Mouse (Mus musculus) gastrocnemius, postnatal 36 days (tissue): Measurements from ENCODE around the gene Anapc5. TPM values are rescaled to one million over a fixed set of nuclear protein-coding genes. Genes with fewer than 3 reads are reported as not detected.

Source experiments
- DNase-seq, 2 experiments: peaks; one replicate each; pipeline ENCODE4 v3.0.0; 2022
- intact Hi-C: fragments of 180-260 bp; cut with DNase I; formaldehyde crosslinking; loops from one replicate; pipeline ENCODE4 v1.15.1; 2025
- total RNA-seq, 2 experiments: library from RNA; stranded (reverse); gene quantifications; 2 replicates each; pipeline ENCODE4 v1.2.3; 2021

Gene Anapc5
- total RNA-seq, 2 experiments from 2014 or later, result 289 to 361 TPM

GRCm38 (mm10) chr5:122773756-122774155 lies 47.4 kb downstream of the Anapc5 start:
- intact Hi-C loops, result no loop called here
- no peak for DNase-seq

GRCm38 (mm10) chr5:122771428-122771827 lies 49.7 kb downstream of the Anapc5 start:
- intact Hi-C loops, result no loop called here
- no peak for DNase-seq

- intact Hi-C loops, result no loop called here
- DNase-seq, result peak; percentile 72 to 78
Observed at GRCm38 (mm10) chr5:122770806-122771261, 50.3 kb downstream of the Anapc5 start.

GRCm38 (mm10) chr5:122770304-122770703 lies 50.8 kb downstream of the Anapc5 start:
- intact Hi-C loops, result no loop called here
- DNase-seq, result peak; percentile 34 to 50

- intact Hi-C loops, result loop anchor here (2.0 kb wide), 1 partner anchor 20 kb away; no protein-coding TSS in a partner anchor
- DNase-seq, result no peak
Observed at GRCm38 (mm10) chr5:122769101-122769568, 52.0 kb downstream of the Anapc5 start.

GRCm38 (mm10) chr5:122767283-122767682 lies 53.9 kb downstream of the Anapc5 start:
- DNase-seq, result no peak
- intact Hi-C loops, result no loop called here

GRCm38 (mm10) chr5:122764032-122764464 lies 57.1 kb downstream of the Anapc5 start:
- DNase-seq, result no peak
- intact Hi-C loops, result no loop called here

- DNase-seq, result no peak
- intact Hi-C loops, result no loop called here
Observed at GRCm38 (mm10) chr5:122763271-122764031, 57.7 kb downstream of the Anapc5 start.

- peak; percentile 55 to 56 for DNase-seq
- intact Hi-C loops, result no loop called here
Observed at GRCm38 (mm10) chr5:122756680-122757079, 64.5 kb downstream of the Anapc5 start.

- intact Hi-C loops, result no loop called here
- no peak for DNase-seq
Observed at GRCm38 (mm10) chr5:122756144-122756543, 65.0 kb downstream of the Anapc5 start.

GRCm38 (mm10) chr5:122755620-122756019 lies 65.5 kb downstream of the Anapc5 start:
- DNase-seq, result no peak
- intact Hi-C loops, result no loop called here

GRCm38 (mm10) chr5:122754477-122754876 lies 66.7 kb downstream of the Anapc5 start:
- intact Hi-C loops, result no loop called here
- no peak for DNase-seq

- intact Hi-C loops, result no loop called here
- no peak for DNase-seq
Observed at GRCm38 (mm10) chr5:122747950-122748349, 73.2 kb downstream of the Anapc5 start.

- intact Hi-C loops, result no loop called here
- no peak for DNase-seq
Observed at GRCm38 (mm10) chr5:122743880-122744422, 77.2 kb downstream of the Anapc5 start.

Other genes with a start within 250 kb of the Anapc5 start
- gene Ift81, start 206.8 kb downstream of the Anapc5 start, total RNA-seq, result 1 to 10 TPM; 2.5 to 5.3 TPM
- gene P2rx7, start 177.4 kb downstream of the Anapc5 start, total RNA-seq, result 1 to 10 TPM; 1.3 to 1.9 TPM
- 1 to 10 TPM; 2.8 to 4.4 TPM for gene P2rx4, start 113.8 kb downstream of the Anapc5 start, total RNA-seq
- gene Camkk2, start 41.9 kb downstream of the Anapc5 start, total RNA-seq, result 1 to 10 TPM; 5.1 to 5.2 TPM
- 10 to 100 TPM; 16.2 to 19.4 TPM for gene Rnf34, start 28.7 kb upstream of the Anapc5 start, total RNA-seq
- 10 to 100 TPM; 10.0 to 11.2 TPM for gene Kdm2b, start 168.5 kb upstream of the Anapc5 start, total RNA-seq
- 10 to 100 TPM; 35.9 to 39.1 TPM for gene Orai1, start 193.7 kb upstream of the Anapc5 start, total RNA-seq
- not detected for gene Morn3, start 225.7 kb upstream of the Anapc5 start, total RNA-seq
- gene Tmem120b, start 247.1 kb upstream of the Anapc5 start, total RNA-seq, result 10 to 100 TPM; 18.9 to 19.0 TPM